Mouse (Mus musculus) E14TG2a.4 (cell line): ENCODE results near the gene Rtkn2.

Experiments used
- CTCF ChIP-seq: conservative IDR thresholded peaks from 2 replicates; pipeline ENCODE4 v1.5.1; 2014; ENCODE audit warnings: low read length
- POU5F1 ChIP-seq: IDR thresholded peaks from 2 replicates; pipeline ENCODE4 v1.6.1; 2014; ENCODE audit warnings: low read length, borderline replicate concordance

- TF ChIP-seq CTCF (no peak), POU5F1 (no peak)
Measured at GRCm38 (mm10) chr10:68064571-68064970, 85.2 kb downstream of the Rtkn2 start.
